8 mouse cellular contexts compared by ENCODE assay signal in the genomic region with DNA sequence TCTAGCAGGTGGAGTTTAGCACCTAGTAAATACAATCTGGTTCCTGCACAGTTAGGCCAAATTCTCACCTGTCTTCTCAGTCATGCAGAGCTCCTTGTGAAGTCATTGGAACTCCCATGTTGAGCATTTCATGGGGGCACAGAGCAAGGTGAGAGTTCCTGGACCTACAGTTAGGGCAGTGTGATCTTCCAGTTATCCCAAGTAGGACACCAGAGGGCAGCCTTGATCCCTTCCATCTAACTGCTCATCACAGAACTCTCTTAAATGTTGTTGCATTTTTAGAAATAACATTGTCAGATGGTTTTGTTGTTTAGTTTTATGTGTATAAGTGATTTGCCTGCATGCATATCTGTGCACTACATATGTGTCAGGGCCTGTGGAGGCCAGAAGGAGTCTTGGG. TPM values are rescaled to one million over a fixed set of nuclear protein-coding genes. Genes with fewer than 3 reads are reported as not detected.
DNase-seq lines count a peak whose midpoint lies in the region; ATAC-seq lines count a peak whose summit lies in the region.

No protein-coding gene starts in this region.

- H3K27me3 ChIP-seq in heart, embryonic 16.5 days (ENCODE audit: control insufficient read depth, insufficient read depth, low read length), result no peaks in the 10 kb centered on the region
- no peaks in the 10 kb centered on the region for H3K27me3 ChIP-seq in heart, embryonic 10.5 days (ENCODE audit: insufficient read depth, poor library complexity, severe bottlenecking)

- H3K27ac ChIP-seq in heart, embryonic 16.5 days (ENCODE audit: low read length), result no peak overlapping the region
- no peak overlapping the region for H3K27ac ChIP-seq in heart, embryonic 10.5 days

- H3K9ac ChIP-seq in heart, embryonic 16.5 days (ENCODE audit: low read length), result no peak overlapping the region

- peaks cover 26% of the 10 kb centered on the region; the same call in 1 of the 2 replicates for H3K36me3 ChIP-seq in heart, embryonic 16.5 days (ENCODE audit: control insufficient read depth, insufficient read depth)
- H3K36me3 ChIP-seq in heart, embryonic 10.5 days, result peaks cover 29% of the 10 kb centered on the region

- 0 out of 2 replicates have a peak, but pooled peaks have one; percentile 49 for ATAC-seq in heart, embryonic 16.5 days (replicated peaks; ENCODE audit: extremely low read depth, insufficient read depth, low FRiP score)

- H3K9me3 ChIP-seq in heart, embryonic 16.5 days (replicated peaks; ENCODE audit: control insufficient read depth, low read length), result no peaks in the 10 kb centered on the region
- no peaks in the 10 kb centered on the region for H3K9me3 ChIP-seq in heart, embryonic 10.5 days

- H3K4me2 ChIP-seq in heart, embryonic 16.5 days (ENCODE audit: low read depth, low read length), result no peak overlapping the region

- no peak for DNase-seq in heart, embryonic 10.5 days (ENCODE audit: low spot score)
- DNase-seq in ovary, postnatal 14 days (ENCODE audit: low spot score), result peak; percentile 9
- no peak for DNase-seq in ovary, postnatal 36 days (ENCODE audit: low spot score)
- DNase-seq in cerebellum, postnatal 10 days, result peak; percentile 48 to 52
- DNase-seq in lung, postnatal 25 days (ENCODE audit: low spot score), result peak; percentile 14
- no peak for DNase-seq in right cerebral cortex, postnatal 25 days
- DNase-seq in Muller cell, postnatal 12 days (ENCODE audit: inconsistent ontology term), result no peak

- no peak overlapping the region for H3K4me3 ChIP-seq in heart, embryonic 16.5 days (ENCODE audit: low read length)
- H3K4me3 ChIP-seq in heart, embryonic 10.5 days, result no peak overlapping the region

- H3K4me1 ChIP-seq in heart, embryonic 16.5 days (ENCODE audit: control insufficient read depth, insufficient read depth, low read length), result no peaks in the 10 kb centered on the region
- H3K4me1 ChIP-seq in heart, embryonic 10.5 days, result no peaks in the 10 kb centered on the region

RNA-seq across cellular contexts. Expression of a gene that starts 29.0 kb away (rescaled TPM):
- 1.8 and 2.2 TPM in 2 replicates for polyA plus RNA-seq in heart, embryonic 16.5 days (2015; fragmentation: Nextera tagmentation; extraction: Ambion mirVana)
- 2.7 and 3.1 TPM in 2 replicates for polyA plus RNA-seq in heart, embryonic 10.5 days (2016; fragmentation: Nextera tagmentation; extraction: Ambion mirVana)

RNA-seq across cellular contexts. Expression of a gene that starts 29.2 kb away (rescaled TPM):
- 78.7 and 87.1 TPM in 2 replicates for polyA plus RNA-seq in heart, embryonic 16.5 days (2015; fragmentation: Nextera tagmentation; extraction: Ambion mirVana)
- 56.7 and 61.8 TPM in 2 replicates for polyA plus RNA-seq in heart, embryonic 10.5 days (2016; fragmentation: Nextera tagmentation; extraction: Ambion mirVana)

Comparison
In these comparisons a context has a peak if more than half of its experiments do, and no peak if none do; other contexts are left out.
1. DNase-seq: peak in ovary, postnatal 14 days (single experiment), cerebellum, postnatal 10 days (2 of 2) and lung, postnatal 25 days (single experiment); none in heart, embryonic 10.5 days (single experiment), ovary, postnatal 36 days (single experiment), right cerebral cortex, postnatal 25 days (single experiment) and Muller cell, postnatal 12 days (single experiment).